Mouse (Mus musculus) kidney, adult 18-20 months (tissue): ENCODE results near the gene Herpud1.
"Not testable (repeated sequence)": the region's sequence is repeated elsewhere in the genome, so short reads cannot be mapped to it uniquely, and the experiment has no call there.

ENCODE experiments used
- DNase-seq: peaks from one replicate; pipeline ENCODE4 v3.0.0; 2021

The Herpud1 gene

GRCm38 (mm10) chr8:94376176-94376575 lies 10.1 kb upstream of the Herpud1 start:
- DNase-seq, result no peak

GRCm38 (mm10) chr8:94376580-94376979 lies 9.7 kb upstream of the Herpud1 start:
- DNase-seq, result no peak

GRCm38 (mm10) chr8:94377031-94377430 lies 9.2 kb upstream of the Herpud1 start:
- no peak for DNase-seq

GRCm38 (mm10) chr8:94377714-94378205 lies 8.5 kb upstream of the Herpud1 start:
- peak; percentile 91 for DNase-seq

- no peak for DNase-seq
Measured at GRCm38 (mm10) chr8:94378763-94379415, 7.3 kb upstream of the Herpud1 start.

GRCm38 (mm10) chr8:94379686-94380085 lies 6.6 kb upstream of the Herpud1 start:
- no peak for DNase-seq

GRCm38 (mm10) chr8:94384166-94384565 lies 2.1 kb upstream of the Herpud1 start:
- no peak for DNase-seq

GRCm38 (mm10) chr8:94385506-94386213 lies 578 bp upstream of the Herpud1 start:
- peak; percentile 53 for DNase-seq

GRCm38 (mm10) chr8:94387027-94387684 lies 918 bp downstream of the Herpud1 start:
- peak; percentile 93 for DNase-seq

- DNase-seq, result no peak
Measured at GRCm38 (mm10) chr8:94387785-94388184, 1.5 kb downstream of the Herpud1 start.

GRCm38 (mm10) chr8:94389531-94389930 lies 3.3 kb downstream of the Herpud1 start:
- no peak for DNase-seq

GRCm38 (mm10) chr8:94390429-94390828 lies 4.2 kb downstream of the Herpud1 start:
- no peak for DNase-seq

- no peak for DNase-seq
Measured at GRCm38 (mm10) chr8:94390910-94391309, 4.7 kb downstream of the Herpud1 start.

- DNase-seq, result peak; percentile 71
Measured at GRCm38 (mm10) chr8:94392147-94392546, 5.9 kb downstream of the Herpud1 start.

GRCm38 (mm10) chr8:94392648-94393047 lies 6.4 kb downstream of the Herpud1 start:
- DNase-seq, result no peak

GRCm38 (mm10) chr8:94395851-94396540 lies 9.8 kb downstream of the Herpud1 start:
- DNase-seq, result no peak

GRCm38 (mm10) chr8:94396964-94397657 lies 10.9 kb downstream of the Herpud1 start:
- DNase-seq, result peak; percentile 72

GRCm38 (mm10) chr8:94398587-94398986 lies 12.3 kb downstream of the Herpud1 start:
- DNase-seq, result no peak

GRCm38 (mm10) chr8:94399361-94399953 lies 13.2 kb downstream of the Herpud1 start:
- no peak for DNase-seq

- DNase-seq, result not testable (repeated sequence)
Measured at GRCm38 (mm10) chr8:94399957-94400356, 13.7 kb downstream of the Herpud1 start.

GRCm38 (mm10) chr8:94408443-94409080 lies 22.3 kb downstream of the Herpud1 start:
- DNase-seq, result no peak

- no peak for DNase-seq
Measured at GRCm38 (mm10) chr8:94409523-94409922, 23.3 kb downstream of the Herpud1 start.
